Mouse (Mus musculus): ENCODE data around the gene Taf6l. TPM values are rescaled to one million over a fixed set of nuclear protein-coding genes. Genes with fewer than 3 reads are reported as not detected.
A peak's percentile ranks its signal among the peaks of the same experiment; 100 is the strongest.

Gene Taf6l
- polyA plus RNA-seq, 1 experiment from 2014 or later: 19.0 TPM

DNA sequence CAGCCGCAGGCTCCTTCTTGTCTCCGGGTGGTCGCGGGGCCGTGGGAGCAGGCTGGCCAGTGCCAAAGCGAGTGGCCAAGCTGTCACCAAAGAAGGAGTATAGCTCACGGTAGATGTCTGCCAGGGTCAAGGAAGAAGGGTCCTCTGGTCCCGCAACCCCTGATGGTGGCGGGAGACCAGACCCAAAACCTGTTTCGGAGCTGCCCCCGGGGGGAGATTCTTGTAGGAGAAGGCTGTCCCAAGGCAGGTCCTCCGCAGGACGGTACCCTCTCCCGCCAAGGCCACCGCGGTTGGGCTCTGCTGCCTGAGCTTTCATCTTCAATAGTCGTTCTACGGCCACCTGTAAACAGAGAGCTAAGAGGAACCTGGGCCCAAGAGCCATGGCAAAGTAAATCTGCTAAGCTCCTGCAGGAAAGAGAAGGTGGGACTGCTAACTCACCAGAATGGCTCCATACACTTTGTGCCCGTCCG lies 11.2 kb downstream of the Taf6l start:
- Histone ChIP-seq H3K27me3 (ENCODE audit: control insufficient read depth, insufficient read depth, low read length) (no peaks in the 10 kb centered on the region), H3K4me3 (ENCODE audit: low read depth, low read length) (peak overlapping the region; percentile 74), H3K9ac (replicated peaks; ENCODE audit: low read length) (peak overlapping the region; percentile 96), H3K27ac (replicated peaks; ENCODE audit: low read depth, low read length) (peak overlapping the region; percentile 94), H3K36me3 (replicated peaks; ENCODE audit: control insufficient read depth, insufficient read depth, low read depth, low read length) (no peaks in the 10 kb centered on the region; the same call in 1 of the 2 replicates), H3K4me2 (ENCODE audit: low read depth, low read length) (peak overlapping the region; percentile 99), H3K4me1 (ENCODE audit: control insufficient read depth, insufficient read depth, low read length) (no peaks in the 10 kb centered on the region; the same call in 1 of the 2 replicates), H3K9me3 (replicated peaks; ENCODE audit: control insufficient read depth, low read length) (no peaks in the 10 kb centered on the region)
- no peak for DNase-seq (ENCODE audit: low spot score)
- WGBS: 7% methylated on average over 20 of the region's 20 CpGs
- peak; percentile 22 for ATAC-seq (replicated peaks; ENCODE audit: insufficient number of reproducible peaks, low FRiP score, low TSS enrichment, low read depth)

DNA sequence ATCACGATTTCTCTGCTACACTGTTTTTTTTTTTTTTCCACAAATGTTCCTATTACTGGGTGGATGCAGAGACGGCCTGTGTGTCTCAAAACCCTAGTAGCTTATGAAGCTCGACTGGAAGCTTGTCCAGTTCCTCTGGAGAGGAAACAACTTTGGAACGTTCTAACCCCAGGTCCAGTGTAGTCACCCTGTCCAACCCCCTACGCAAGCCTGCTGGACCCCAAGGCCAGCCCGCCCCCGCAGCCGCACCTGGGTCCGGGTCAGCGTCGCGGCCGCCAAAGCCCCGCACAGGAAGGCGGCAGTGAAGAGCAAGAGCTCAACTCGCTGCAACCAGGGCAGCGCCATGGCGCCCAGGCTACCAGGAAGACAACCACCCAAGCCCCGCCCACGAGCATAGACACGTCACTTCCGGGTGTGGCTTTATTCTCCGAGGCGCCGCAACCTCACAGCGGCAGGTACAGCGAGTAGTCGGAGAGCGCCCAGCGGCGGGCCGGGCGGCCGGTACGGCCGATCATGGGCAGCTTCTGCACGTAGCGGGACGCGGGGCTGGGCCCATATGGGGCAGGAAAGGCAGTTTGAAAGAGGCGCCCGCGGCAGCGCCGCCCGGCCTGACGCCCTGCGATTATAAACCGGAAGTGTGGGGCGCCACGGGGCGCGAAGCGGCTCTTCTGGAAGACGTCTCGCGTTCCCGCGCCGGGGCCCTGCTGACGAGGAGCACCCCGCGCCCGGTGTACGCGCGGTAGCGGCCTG lies 12.0 kb downstream of the Taf6l start, which contains the start of gene Tmem179b:
Gene Tmem179b (minus strand): TSS at position 382 of the 750 bp plus-strand sequence.
- under 1% methylated on average over 64 of the region's 68 CpGs for WGBS
- H3K4me2 ChIP-seq (ENCODE audit: low read depth, low read length): peak within 1 kb of the TSS; percentile 99
- peak within 1 kb of the TSS; percentile 74 for H3K4me3 ChIP-seq (ENCODE audit: low read depth, low read length)
- H3K4me1 ChIP-seq (ENCODE audit: control insufficient read depth, insufficient read depth, low read length): no peaks in the 10 kb centered on the region; the same call in 1 of the 2 replicates
- peak within 1 kb of the TSS; percentile 94 for H3K27ac ChIP-seq (replicated peaks; ENCODE audit: low read depth, low read length)
- H3K36me3 ChIP-seq (replicated peaks; ENCODE audit: control insufficient read depth, insufficient read depth, low read depth, low read length): peaks cover under 1% of the 10 kb centered on the region; the same call in 1 of the 2 replicates
- DNase-seq (ENCODE audit: low spot score) (peak; percentile 96), ATAC-seq (replicated peaks; ENCODE audit: insufficient number of reproducible peaks, low FRiP score, low TSS enrichment, low read depth) (peak; percentile 85)
- no peaks in the 10 kb centered on the region for H3K27me3 ChIP-seq (ENCODE audit: control insufficient read depth, insufficient read depth, low read length)
- H3K9ac ChIP-seq (replicated peaks; ENCODE audit: low read length): peak within 1 kb of the TSS; percentile 96
- no peaks in the 10 kb centered on the region for H3K9me3 ChIP-seq (replicated peaks; ENCODE audit: control insufficient read depth, low read length)

- H3K27ac ChIP-seq (replicated peaks; ENCODE audit: low read depth, low read length): no peak overlapping the region
- no peaks in the 10 kb centered on the region; the same call in 1 of the 2 replicates for H3K4me1 ChIP-seq (ENCODE audit: control insufficient read depth, insufficient read depth, low read length)
- peak overlapping the region; percentile 99 for H3K4me2 ChIP-seq (ENCODE audit: low read depth, low read length)
- H3K36me3 ChIP-seq (replicated peaks; ENCODE audit: control insufficient read depth, insufficient read depth, low read depth, low read length): peaks cover 4% of the 10 kb centered on the region; the same call in 1 of the 2 replicates
- H3K9me3 ChIP-seq (replicated peaks; ENCODE audit: control insufficient read depth, low read length): no peaks in the 10 kb centered on the region
- H3K27me3 ChIP-seq (ENCODE audit: control insufficient read depth, insufficient read depth, low read length): no peaks in the 10 kb centered on the region
- ATAC-seq (replicated peaks; ENCODE audit: insufficient number of reproducible peaks, low FRiP score, low TSS enrichment, low read depth): no peak
- H3K9ac ChIP-seq (replicated peaks; ENCODE audit: low read length): peak overlapping the region; percentile 29; the same call in 1 of the 2 replicates
- DNase-seq (ENCODE audit: low spot score): no peak
- WGBS: 66% methylated on average over 6 of the region's 6 CpGs
- peak overlapping the region; percentile 74 for H3K4me3 ChIP-seq (ENCODE audit: low read depth, low read length)
Observed at GRCm38 (mm10) chr19:8773409-8773808, 12.8 kb downstream of the Taf6l start.

- Histone ChIP-seq H3K4me3 (ENCODE audit: low read depth, low read length) (no peak overlapping the region), H3K36me3 (replicated peaks; ENCODE audit: control insufficient read depth, insufficient read depth, low read depth, low read length) (peaks cover 4% of the 10 kb centered on the region; the same call in 1 of the 2 replicates), H3K9ac (replicated peaks; ENCODE audit: low read length) (no peak overlapping the region; the same call in 1 of the 2 replicates), H3K27ac (replicated peaks; ENCODE audit: low read depth, low read length) (no peak overlapping the region), H3K27me3 (ENCODE audit: control insufficient read depth, insufficient read depth, low read length) (no peaks in the 10 kb centered on the region), H3K4me2 (ENCODE audit: low read depth, low read length) (no peak overlapping the region; the same call in 1 of the 2 replicates), H3K9me3 (replicated peaks; ENCODE audit: control insufficient read depth, low read length) (no peaks in the 10 kb centered on the region), H3K4me1 (ENCODE audit: control insufficient read depth, insufficient read depth, low read length) (no peaks in the 10 kb centered on the region; the same call in 1 of the 2 replicates)
- no peak for DNase-seq (ENCODE audit: low spot score)
- WGBS: 89% methylated on average over 5 of the region's 5 CpGs
- no peak for ATAC-seq (replicated peaks; ENCODE audit: insufficient number of reproducible peaks, low FRiP score, low TSS enrichment, low read depth)
Observed at GRCm38 (mm10) chr19:8772996-8773395, 13.2 kb downstream of the Taf6l start.

DNA sequence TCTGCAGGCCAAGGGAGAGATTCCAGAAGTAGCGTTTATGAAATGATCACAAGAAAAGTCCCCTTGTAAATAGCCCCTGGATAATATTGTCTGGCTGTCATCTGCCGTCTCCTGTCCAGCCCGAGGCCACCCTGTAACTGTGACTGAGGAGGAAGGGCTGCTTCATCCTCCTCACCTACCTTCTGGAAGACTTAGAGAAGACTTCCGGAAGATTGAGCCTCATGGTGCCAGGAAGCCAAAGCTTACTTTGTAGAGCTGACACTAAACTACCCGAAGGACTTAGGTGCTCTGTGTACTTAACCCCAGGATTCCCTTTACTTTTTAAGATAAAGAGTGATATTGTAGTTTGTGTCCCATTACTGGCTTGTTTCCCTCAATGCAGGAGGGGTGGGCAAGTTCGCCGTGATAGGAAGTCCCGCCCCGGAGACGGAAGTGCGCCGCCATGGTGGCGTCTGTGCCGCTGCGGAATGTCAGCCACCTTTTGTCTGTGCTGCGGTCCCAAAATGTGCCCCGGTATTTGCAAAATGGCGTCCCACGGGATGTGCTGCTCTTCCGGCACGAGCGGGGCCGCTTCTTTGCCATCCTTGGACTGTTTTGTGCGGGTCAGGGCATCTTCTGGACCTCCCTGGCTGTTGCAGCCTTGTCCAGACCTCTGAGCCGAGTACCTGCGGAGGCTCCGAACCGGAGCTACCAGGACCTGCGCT lies 15.5 kb downstream of the Taf6l start, which contains the start of gene Tmem223:
Gene Tmem223 (plus strand): TSS at position 430 of the 704 bp plus-strand sequence.
- peak within 1 kb of the TSS; percentile 96 for H3K9ac ChIP-seq (replicated peaks; ENCODE audit: low read length)
- ATAC-seq (replicated peaks; ENCODE audit: insufficient number of reproducible peaks, low FRiP score, low TSS enrichment, low read depth) (no peak), DNase-seq (ENCODE audit: low spot score) (peak; percentile 80)
- H3K4me2 ChIP-seq (ENCODE audit: low read depth, low read length): peak within 1 kb of the TSS; percentile 56
- H3K4me1 ChIP-seq (ENCODE audit: control insufficient read depth, insufficient read depth, low read length): no peaks in the 10 kb centered on the region; the same call in 1 of the 2 replicates
- no peaks in the 10 kb centered on the region for H3K9me3 ChIP-seq (replicated peaks; ENCODE audit: control insufficient read depth, low read length)
- H3K27me3 ChIP-seq (ENCODE audit: control insufficient read depth, insufficient read depth, low read length): no peaks in the 10 kb centered on the region
- peak within 1 kb of the TSS; percentile 74 for H3K4me3 ChIP-seq (ENCODE audit: low read depth, low read length)
- peak within 1 kb of the TSS; percentile 75 for H3K27ac ChIP-seq (replicated peaks; ENCODE audit: low read depth, low read length)
- 19% methylated on average over 29 of the region's 29 CpGs for WGBS
- H3K36me3 ChIP-seq (replicated peaks; ENCODE audit: control insufficient read depth, insufficient read depth, low read depth, low read length): peaks cover 15% of the 10 kb centered on the region

GRCm38 (mm10) chr19:8765562-8765961 lies 20.7 kb downstream of the Taf6l start:
- DNase-seq (ENCODE audit: low spot score): no peak
- peaks cover 31% of the 10 kb centered on the region for H3K36me3 ChIP-seq (replicated peaks; ENCODE audit: control insufficient read depth, insufficient read depth, low read depth, low read length)
- 96% methylated on average over 9 of the region's 9 CpGs for WGBS
- no peak; the same call in 1 of the 2 replicates for ATAC-seq (replicated peaks; ENCODE audit: insufficient number of reproducible peaks, low FRiP score, low TSS enrichment, low read depth)
- no peak overlapping the region for H3K9ac ChIP-seq (replicated peaks; ENCODE audit: low read length)
- H3K27ac ChIP-seq (replicated peaks; ENCODE audit: low read depth, low read length): no peak overlapping the region
- H3K27me3 ChIP-seq (ENCODE audit: control insufficient read depth, insufficient read depth, low read length): no peaks in the 10 kb centered on the region
- no peaks in the 10 kb centered on the region for H3K4me1 ChIP-seq (ENCODE audit: control insufficient read depth, insufficient read depth, low read length)
- H3K4me2 ChIP-seq (ENCODE audit: low read depth, low read length): no peak overlapping the region
- no peaks in the 10 kb centered on the region for H3K9me3 ChIP-seq (replicated peaks; ENCODE audit: control insufficient read depth, low read length)
- H3K4me3 ChIP-seq (ENCODE audit: low read depth, low read length): no peak overlapping the region

DNA sequence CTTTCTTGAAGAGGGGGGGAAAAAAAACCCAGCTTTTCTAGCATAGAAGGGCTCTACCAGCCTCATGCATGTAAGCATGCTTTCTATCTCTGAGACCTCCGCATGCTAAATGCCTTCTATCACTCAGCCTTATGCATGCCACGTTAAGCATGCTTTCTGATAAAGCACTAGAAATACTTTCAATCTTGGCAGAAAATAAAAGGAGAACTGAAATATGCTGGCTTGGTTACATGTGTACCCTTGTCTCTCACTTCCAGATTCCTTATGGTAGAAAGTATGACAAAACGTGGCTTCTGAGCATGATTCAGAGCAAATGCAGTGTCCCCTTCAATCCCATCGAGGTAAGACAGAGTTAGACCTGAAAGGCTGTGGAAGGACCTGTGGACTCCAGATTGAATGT lies 22.9 kb downstream of the Taf6l start:
- Histone ChIP-seq H3K4me2 (ENCODE audit: low read depth, low read length) (no peak overlapping the region), H3K27me3 (ENCODE audit: control insufficient read depth, insufficient read depth, low read length) (no peaks in the 10 kb centered on the region), H3K4me3 (ENCODE audit: low read depth, low read length) (no peak overlapping the region), H3K9me3 (replicated peaks; ENCODE audit: control insufficient read depth, low read length) (no peaks in the 10 kb centered on the region), H3K4me1 (ENCODE audit: control insufficient read depth, insufficient read depth, low read length) (no peaks in the 10 kb centered on the region), H3K27ac (replicated peaks; ENCODE audit: low read depth, low read length) (no peak overlapping the region), H3K9ac (replicated peaks; ENCODE audit: low read length) (no peak overlapping the region), H3K36me3 (replicated peaks; ENCODE audit: control insufficient read depth, insufficient read depth, low read depth, low read length) (peaks cover 27% of the 10 kb centered on the region)
- 95% methylated on average over 4 of the region's 4 CpGs for WGBS
- ATAC-seq (replicated peaks; ENCODE audit: insufficient number of reproducible peaks, low FRiP score, low TSS enrichment, low read depth) (no peak), DNase-seq (ENCODE audit: low spot score) (no peak)
